Mouse (Mus musculus) hindbrain, embryonic 16.5 days (tissue): Measurements from ENCODE around the gene Cep63. TPM values are rescaled to one million over a fixed set of nuclear protein-coding genes. Genes with fewer than 3 reads are reported as not detected.

Experiments used
- ATAC-seq: fragments of 200-750 bp; cut with Nextera tagmentation; 2 replicates; pipeline ENCODE4 v1.8.0; 2017; ENCODE audit warnings: moderate TSS enrichment, moderate library complexity
- H3K27ac ChIP-seq: fragments of 300-500 bp; sonication (generic); 2 replicates; pipeline ENCODE4 v1.5.1; 2014; ENCODE audit warnings: low read depth, mild to moderate bottlenecking, control low read depth, low read length, moderate library complexity
- H3K27me3 ChIP-seq: fragments of 300-500 bp; sonication (generic); replicated peaks from 2 replicates; pipeline ENCODE4 v1.6.1; 2014; ENCODE audit warnings: low read length; ENCODE audit not compliant: control insufficient read depth, insufficient read depth
- H3K36me3 ChIP-seq: fragments of 300-500 bp; sonication (generic); 2 replicates; pipeline ENCODE4 v1.6.1; 2014; ENCODE audit warnings: mild to moderate bottlenecking, low read length, moderate library complexity, mixed read lengths; ENCODE audit not compliant: control insufficient read depth, insufficient read depth
- H3K4me1 ChIP-seq: fragments of 300-500 bp; sonication (generic); 2 replicates; pipeline ENCODE4 v1.6.1; 2014; ENCODE audit warnings: low read depth, low read length; ENCODE audit not compliant: control insufficient read depth, insufficient read depth
- H3K4me2 ChIP-seq: fragments of 300-500 bp; sonication (generic); 2 replicates; pipeline ENCODE4 v1.6.1; 2014; ENCODE audit warnings: mild to moderate bottlenecking, low read length, control low read depth, moderate library complexity
- H3K4me3 ChIP-seq: fragments of 300-500 bp; sonication (generic); 2 replicates; pipeline ENCODE4 v1.5.1; 2014; ENCODE audit warnings: mild to moderate bottlenecking, low read length, control low read depth, moderate library complexity
- H3K9ac ChIP-seq: fragments of 300-500 bp; sonication (generic); 2 replicates; pipeline ENCODE4 v1.6.1; 2014; ENCODE audit warnings: low read depth, mild to moderate bottlenecking, control low read depth, low read length, moderate library complexity
- H3K9me3 ChIP-seq: fragments of 300-500 bp; sonication (generic); 2 replicates; pipeline ENCODE4 v1.6.1; 2014; ENCODE audit warnings: mild to moderate bottlenecking, low read length, moderate library complexity; ENCODE audit not compliant: control insufficient read depth
- WGBS: fragments of 180-500 bp; shearing (Covaris S2); extraction: QIAGEN DNeasy Blood & Tissue Kit; methylation state at CpG from one replicate; pipeline ENCODE4 v1.1.7; 2014; 5-methylcytosine and 5-hydroxymethylcytosine counted together
- polyA plus RNA-seq: library from polyadenylated mRNA; unstranded; fragments of >200 nt; fragmentation: Nextera tagmentation; extraction: Ambion mirVana; gene quantifications from 2 replicates; pipeline ENCODE4 v1.2.1, GENCODE M21; 2015

The Cep63 gene
- polyA plus RNA-seq, result 33.2 and 34.4 TPM in 2 replicates

DNA sequence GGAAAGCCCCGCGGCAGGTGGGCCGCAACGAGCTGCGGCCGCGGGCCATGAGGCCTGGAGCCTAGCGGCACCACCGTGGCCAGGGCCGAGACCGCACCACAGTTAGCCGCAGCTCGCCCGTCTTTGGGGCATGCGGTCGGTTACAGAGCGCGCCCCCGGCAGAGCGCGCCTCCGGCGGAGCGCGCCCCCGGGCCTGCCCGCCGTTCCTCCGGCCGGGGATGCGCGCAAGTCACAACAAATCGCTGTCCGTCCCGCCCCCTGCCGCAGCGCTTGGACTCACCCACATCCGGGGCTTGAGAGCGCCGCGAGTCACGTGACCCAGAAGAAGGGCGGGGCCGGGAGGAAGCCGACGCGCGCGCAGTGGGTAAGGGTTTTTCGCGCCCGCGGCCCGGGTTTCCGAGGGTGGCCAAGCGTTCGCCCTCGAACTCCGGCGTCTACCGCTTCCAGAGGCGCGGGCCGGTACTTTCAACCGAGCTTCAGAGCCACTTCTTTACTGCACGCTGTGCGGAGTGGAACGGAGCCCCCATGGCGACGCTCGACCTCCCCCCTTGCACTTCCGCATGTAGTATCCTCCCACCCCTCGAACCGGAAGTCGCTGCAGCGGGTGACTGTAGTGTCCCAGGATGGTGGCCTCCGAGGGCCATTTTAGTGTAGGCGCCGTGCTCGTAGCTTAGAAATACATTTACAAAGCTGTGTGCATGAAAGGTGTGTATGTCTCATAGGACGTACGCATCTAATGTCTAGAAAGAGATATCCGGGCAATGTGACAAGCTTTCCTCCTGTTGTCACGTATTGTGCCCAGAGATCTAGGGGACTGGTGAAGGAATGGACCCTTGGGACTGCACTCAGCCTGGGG, at the start of gene Cep63, which contains the start of gene Anapc13:
Gene Cep63 (minus strand): TSS at position 552 of the 856 bp plus-strand sequence.
Gene Anapc13 (plus strand): TSS at position 314 of the 856 bp plus-strand sequence.
- Histone ChIP-seq H3K27me3 (no peaks in the 10 kb centered on the region), H3K9ac (peak within 1 kb of the TSS; percentile 93), H3K4me3 (peak within 1 kb of the TSS; percentile 69), H3K4me1 (peaks cover 17% of the 10 kb centered on the region), H3K36me3 (no peaks in the 10 kb centered on the region), H3K9me3 (no peaks in the 10 kb centered on the region), H3K27ac (peak within 1 kb of the TSS; percentile 95), H3K4me2 (peak within 1 kb of the TSS; percentile 81)
- WGBS, result under 1% methylated on average over 76 of the region's 84 CpGs
- peak; percentile 95 for ATAC-seq

DNA sequence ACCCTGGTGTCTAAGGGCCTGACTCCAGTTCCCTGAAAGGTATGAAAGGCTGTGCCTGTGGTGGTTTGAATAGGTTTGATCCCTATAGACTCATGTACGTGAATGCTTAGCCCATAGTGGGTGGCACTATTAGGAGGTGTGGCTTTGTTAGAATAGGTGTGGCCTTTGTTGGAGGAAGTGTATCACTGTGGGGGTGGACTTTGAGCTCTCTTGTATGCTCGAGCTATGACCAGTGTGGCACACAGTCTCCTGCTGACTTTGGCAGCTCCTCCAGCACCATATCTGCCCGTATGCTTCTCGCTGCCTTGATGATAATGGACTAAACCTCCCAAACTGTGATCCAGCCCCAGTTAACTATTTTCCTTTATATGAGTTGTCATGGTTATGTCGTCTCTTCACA, 49.6 kb upstream of the Cep63 start:
- no peak overlapping the region for H3K9ac ChIP-seq
- 78% methylated on average over 5 of the region's 5 CpGs for WGBS
- H3K27ac ChIP-seq, result no peak overlapping the region
- H3K4me2 ChIP-seq, result no peak overlapping the region
- H3K4me3 ChIP-seq, result no peak overlapping the region
- no peaks in the 10 kb centered on the region for H3K36me3 ChIP-seq
- H3K27me3 ChIP-seq, result no peaks in the 10 kb centered on the region
- no peaks in the 10 kb centered on the region for H3K9me3 ChIP-seq
- no peak for ATAC-seq
- H3K4me1 ChIP-seq, result no peaks in the 10 kb centered on the region

DNA sequence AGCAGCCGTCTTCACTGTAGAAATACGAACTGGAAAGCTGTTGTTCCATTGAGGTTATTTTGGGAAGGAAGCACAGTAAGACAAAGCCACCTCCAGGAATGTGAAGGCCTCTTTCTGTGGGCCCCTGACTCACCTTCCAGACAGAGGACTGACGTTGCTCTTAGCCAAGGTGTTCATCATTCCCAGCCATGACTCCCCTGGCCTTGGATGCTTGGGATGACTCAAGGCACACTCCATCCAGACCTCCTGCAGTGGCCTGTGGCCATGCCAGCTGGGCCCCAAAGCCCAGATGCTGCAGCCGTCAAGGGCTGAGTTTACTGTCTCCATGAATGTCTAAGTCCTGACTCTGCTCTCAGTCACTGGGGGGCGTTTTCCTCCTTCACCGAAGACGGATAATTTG, 47.0 kb upstream of the Cep63 start:
- H3K27me3 ChIP-seq, result no peaks in the 10 kb centered on the region
- H3K9ac ChIP-seq, result no peak overlapping the region
- no peaks in the 10 kb centered on the region for H3K4me1 ChIP-seq
- H3K4me3 ChIP-seq, result no peak overlapping the region
- H3K9me3 ChIP-seq, result no peaks in the 10 kb centered on the region
- no peaks in the 10 kb centered on the region for H3K36me3 ChIP-seq
- WGBS, result 68% methylated on average over 7 of the region's 7 CpGs
- no peak overlapping the region for H3K4me2 ChIP-seq
- H3K27ac ChIP-seq, result no peak overlapping the region
- no peak for ATAC-seq

DNA sequence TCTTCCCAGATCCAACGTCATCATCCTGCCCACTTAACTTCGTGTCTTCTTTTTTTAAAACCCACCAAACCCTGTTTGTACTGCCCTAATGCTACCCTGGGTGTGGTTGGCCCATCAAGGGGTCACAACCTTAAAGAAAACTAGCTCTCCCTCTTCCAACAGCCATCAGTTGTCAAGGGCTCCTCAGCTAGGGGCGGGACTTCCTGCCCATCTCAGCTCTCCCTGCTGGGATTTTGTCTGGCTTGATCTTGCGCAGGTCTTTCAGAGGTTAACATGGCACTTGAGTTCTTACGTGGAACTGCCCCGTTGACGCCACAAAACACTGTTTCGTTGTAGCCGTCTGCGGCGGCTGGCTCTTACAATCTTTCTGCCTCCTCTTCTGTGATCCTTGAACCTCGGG, 42.6 kb upstream of the Cep63 start:
- Histone ChIP-seq H3K4me2 (no peak overlapping the region), H3K36me3 (no peaks in the 10 kb centered on the region), H3K9me3 (no peaks in the 10 kb centered on the region), H3K27me3 (no peaks in the 10 kb centered on the region), H3K4me3 (no peak overlapping the region), H3K9ac (no peak overlapping the region), H3K27ac (no peak overlapping the region), H3K4me1 (no peaks in the 10 kb centered on the region)
- no peak for ATAC-seq
- WGBS, result 92% methylated on average over 12 of the region's 12 CpGs

DNA sequence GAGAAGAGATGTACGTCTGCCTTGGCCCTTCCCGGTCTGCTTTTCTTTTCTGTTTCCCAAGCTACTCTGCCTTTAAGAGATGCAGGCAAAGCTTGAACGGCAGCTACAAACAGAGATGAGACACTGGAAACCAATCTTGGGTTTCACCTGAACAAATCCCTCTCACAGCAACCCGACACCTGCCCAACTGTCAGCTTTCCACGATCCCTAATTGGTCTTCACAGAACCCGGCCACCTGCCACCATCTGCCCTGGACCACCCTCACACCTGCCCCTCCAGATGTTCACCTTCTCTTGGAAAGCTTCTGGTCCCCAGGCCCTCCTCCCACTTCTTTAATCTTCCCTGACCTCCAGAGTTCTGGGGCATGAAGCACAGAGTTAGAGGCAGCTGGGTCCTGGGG, 41.8 kb upstream of the Cep63 start:
- no peak overlapping the region for H3K4me3 ChIP-seq
- H3K27me3 ChIP-seq, result no peaks in the 10 kb centered on the region
- no peak overlapping the region for H3K4me2 ChIP-seq
- no peak overlapping the region for H3K9ac ChIP-seq
- no peaks in the 10 kb centered on the region for H3K4me1 ChIP-seq
- no peaks in the 10 kb centered on the region for H3K36me3 ChIP-seq
- 40% methylated on average over 6 of the region's 6 CpGs for WGBS
- H3K9me3 ChIP-seq, result no peaks in the 10 kb centered on the region
- no peak for ATAC-seq
- no peak overlapping the region for H3K27ac ChIP-seq

DNA sequence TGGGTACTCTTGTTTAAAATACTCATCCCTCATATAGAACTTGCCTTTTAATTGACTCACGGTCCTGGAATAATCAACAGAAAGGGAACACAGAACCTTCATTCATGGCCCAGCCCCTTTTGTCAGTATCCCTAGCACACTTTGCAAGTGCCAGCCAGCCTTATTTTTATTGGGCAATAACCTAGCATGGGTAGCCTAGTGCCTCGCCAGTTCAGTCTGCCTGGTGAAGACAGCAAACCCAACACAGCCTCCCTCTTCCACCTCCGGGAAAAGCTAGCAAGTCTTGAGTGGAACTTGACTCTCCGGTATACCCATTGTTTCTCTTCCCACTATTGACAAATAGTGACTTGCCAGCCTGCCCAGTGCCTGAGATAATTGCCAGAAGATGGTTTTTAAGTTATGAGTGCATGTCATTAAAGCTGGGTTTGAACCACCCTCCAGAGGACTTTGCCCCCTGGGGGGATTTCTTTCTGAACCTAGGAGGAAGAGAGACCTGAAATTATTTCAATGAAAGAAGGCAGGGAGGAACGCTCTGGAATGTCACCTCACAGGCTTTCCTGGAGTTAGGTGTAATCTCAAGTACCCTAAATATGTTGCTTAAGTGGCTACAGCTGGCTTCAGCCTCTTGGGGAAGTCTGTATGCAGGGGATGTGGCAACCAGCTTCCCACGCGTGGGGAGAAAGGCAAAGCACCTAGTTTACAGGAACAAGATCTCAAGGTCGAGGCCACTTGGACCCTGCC, 30.2 kb upstream of the Cep63 start:
- ATAC-seq, result no peak
- Histone ChIP-seq H3K27ac (no peak overlapping the region), H3K4me2 (no peak overlapping the region), H3K4me1 (no peaks in the 10 kb centered on the region), H3K27me3 (no peaks in the 10 kb centered on the region), H3K9me3 (no peaks in the 10 kb centered on the region), H3K9ac (no peak overlapping the region), H3K36me3 (no peaks in the 10 kb centered on the region), H3K4me3 (no peak overlapping the region)
- 83% methylated on average over 8 of the region's 8 CpGs for WGBS

DNA sequence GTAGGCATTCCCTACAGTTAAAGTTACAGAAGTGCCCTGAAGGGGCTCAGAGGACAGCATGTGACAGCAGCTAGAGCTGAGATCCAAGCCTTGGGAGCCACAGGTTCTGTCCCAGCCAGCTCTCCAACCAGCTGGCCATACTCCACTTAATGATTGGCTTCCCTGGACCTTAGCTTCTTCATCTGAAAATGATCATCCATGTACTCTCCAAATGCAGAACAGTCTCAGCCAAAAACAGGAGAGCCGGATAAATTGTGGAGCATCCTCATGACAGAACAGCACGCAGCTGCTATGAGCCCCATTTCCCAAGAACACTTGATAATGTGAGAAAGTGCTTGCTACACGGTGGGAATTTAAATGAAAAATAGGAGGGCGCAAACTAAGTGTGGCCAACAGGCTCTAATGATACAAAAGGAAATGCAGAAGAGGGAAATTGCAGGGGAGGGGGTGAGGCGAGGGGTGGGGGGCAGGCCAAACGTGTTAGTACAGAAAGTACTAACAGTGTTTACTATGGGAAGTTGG, 24.9 kb upstream of the Cep63 start:
- H3K36me3 ChIP-seq, result no peaks in the 10 kb centered on the region
- WGBS, result 51% methylated on average over 6 of the region's 6 CpGs
- no peak overlapping the region for H3K27ac ChIP-seq
- peaks cover 16% of the 10 kb centered on the region for H3K4me1 ChIP-seq
- ATAC-seq, result no peak
- H3K27me3 ChIP-seq, result no peaks in the 10 kb centered on the region
- H3K4me2 ChIP-seq, result no peak overlapping the region
- H3K9ac ChIP-seq, result no peak overlapping the region
- H3K4me3 ChIP-seq, result no peak overlapping the region
- no peaks in the 10 kb centered on the region for H3K9me3 ChIP-seq

DNA sequence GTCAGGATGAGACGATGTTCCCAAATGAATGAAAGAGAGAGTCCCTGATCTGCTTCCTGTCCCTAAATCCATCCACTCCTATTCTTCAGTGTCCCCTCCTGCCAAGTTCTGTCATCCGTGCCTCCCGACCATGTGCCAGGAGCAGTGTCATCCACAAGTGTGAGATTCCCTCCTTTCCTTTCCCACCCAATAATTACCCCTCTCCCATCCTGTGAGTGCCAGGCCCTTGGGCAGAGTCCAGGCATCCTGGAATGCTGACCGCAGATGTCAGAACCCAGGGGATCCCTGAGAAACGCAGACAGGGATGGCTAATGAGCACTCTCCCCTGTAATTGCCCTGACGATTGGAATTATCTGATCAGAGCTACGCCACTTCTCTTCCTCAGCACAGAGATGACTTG, 24.3 kb upstream of the Cep63 start:
- 0 out of 2 replicates have a peak, but pooled peaks have one; percentile 16 for ATAC-seq
- H3K27me3 ChIP-seq, result no peaks in the 10 kb centered on the region
- H3K27ac ChIP-seq, result no peak overlapping the region; the same call in 1 of the 2 replicates
- no peaks in the 10 kb centered on the region for H3K36me3 ChIP-seq
- WGBS, result 16% methylated on average over 7 of the region's 7 CpGs
- peak overlapping the region; percentile 41 for H3K4me2 ChIP-seq
- H3K9ac ChIP-seq, result no peak overlapping the region
- H3K9me3 ChIP-seq, result no peaks in the 10 kb centered on the region
- H3K4me3 ChIP-seq, result no peak overlapping the region
- peaks cover 16% of the 10 kb centered on the region for H3K4me1 ChIP-seq
